Mouse (Mus musculus) testis, adult 2 months (tissue): Measurements from ENCODE around the gene Aoah. TPM values are rescaled to one million over a fixed set of nuclear protein-coding genes. Genes with fewer than 3 reads are reported as not detected.

Experiments used
- H3K27ac ChIP-seq: fragments of 200-500 bp; 2 replicates; pipeline ENCODE4 v1.5.1; 2012; ENCODE audit warnings: low read depth, low read length; ENCODE audit not compliant: control insufficient read depth, insufficient read depth
- H3K27me3 ChIP-seq: fragments of 200-500 bp; 2 replicates; pipeline ENCODE4 v1.6.1; 2012; ENCODE audit warnings: mild to moderate bottlenecking, low read length, moderate library complexity; ENCODE audit not compliant: control insufficient read depth, insufficient read depth
- H3K36me3 ChIP-seq: fragments of 200-500 bp; 2 replicates; pipeline ENCODE4 v1.6.1; 2012; ENCODE audit warnings: mild to moderate bottlenecking, low read length; ENCODE audit not compliant: control insufficient read depth, insufficient read depth
- H3K4me1 ChIP-seq: fragments of 200-500 bp; 2 replicates; pipeline ENCODE4 v1.6.1; 2012; ENCODE audit warnings: low read length; ENCODE audit not compliant: control insufficient read depth, insufficient read depth
- H3K4me3 ChIP-seq: fragments of 200-500 bp; 2 replicates; pipeline ENCODE4 v1.5.1; 2012; ENCODE audit warnings: low read depth, mild to moderate bottlenecking, low read length, moderate library complexity, mixed read lengths; ENCODE audit not compliant: control insufficient read depth
- CTCF ChIP-seq: fragments of 200-500 bp; IDR thresholded peaks from 2 replicates; pipeline ENCODE4 v1.5.1; 2012; ENCODE audit warnings: low read depth, mild to moderate bottlenecking, inconsistent platforms, low read length, moderate library complexity; ENCODE audit not compliant: control insufficient read depth, insufficient read depth, insufficient replicate concordance
- POLR2A ChIP-seq: fragments of 200-500 bp; IDR thresholded peaks from 2 replicates; pipeline ENCODE4 v1.6.1; 2012; ENCODE audit warnings: low read depth, mild to moderate bottlenecking, inconsistent platforms, low read length, moderate library complexity; ENCODE audit not compliant: control insufficient read depth
- polyA plus RNA-seq: library from polyadenylated mRNA; depleted of rRNA; stranded (reverse); fragments of >200 nt; gene quantifications from 2 replicates; pipeline ENCODE4 v1.2.3, GENCODE M21; 2012

Gene Aoah
- polyA plus RNA-seq, 1 experiment, result 0.59 TPM

GRCm38 (mm10) chr13:20963086-20963485, 169.2 kb downstream of the Aoah start:
- Histone ChIP-seq H3K27ac (no peak overlapping the region), H3K27me3 (no peaks in the 10 kb centered on the region), H3K36me3 (no peaks in the 10 kb centered on the region), H3K4me3 (no peak overlapping the region), H3K4me1 (no peaks in the 10 kb centered on the region)
- no peak for TF ChIP-seq POLR2A
- TF ChIP-seq CTCF, result no peak

DNA sequence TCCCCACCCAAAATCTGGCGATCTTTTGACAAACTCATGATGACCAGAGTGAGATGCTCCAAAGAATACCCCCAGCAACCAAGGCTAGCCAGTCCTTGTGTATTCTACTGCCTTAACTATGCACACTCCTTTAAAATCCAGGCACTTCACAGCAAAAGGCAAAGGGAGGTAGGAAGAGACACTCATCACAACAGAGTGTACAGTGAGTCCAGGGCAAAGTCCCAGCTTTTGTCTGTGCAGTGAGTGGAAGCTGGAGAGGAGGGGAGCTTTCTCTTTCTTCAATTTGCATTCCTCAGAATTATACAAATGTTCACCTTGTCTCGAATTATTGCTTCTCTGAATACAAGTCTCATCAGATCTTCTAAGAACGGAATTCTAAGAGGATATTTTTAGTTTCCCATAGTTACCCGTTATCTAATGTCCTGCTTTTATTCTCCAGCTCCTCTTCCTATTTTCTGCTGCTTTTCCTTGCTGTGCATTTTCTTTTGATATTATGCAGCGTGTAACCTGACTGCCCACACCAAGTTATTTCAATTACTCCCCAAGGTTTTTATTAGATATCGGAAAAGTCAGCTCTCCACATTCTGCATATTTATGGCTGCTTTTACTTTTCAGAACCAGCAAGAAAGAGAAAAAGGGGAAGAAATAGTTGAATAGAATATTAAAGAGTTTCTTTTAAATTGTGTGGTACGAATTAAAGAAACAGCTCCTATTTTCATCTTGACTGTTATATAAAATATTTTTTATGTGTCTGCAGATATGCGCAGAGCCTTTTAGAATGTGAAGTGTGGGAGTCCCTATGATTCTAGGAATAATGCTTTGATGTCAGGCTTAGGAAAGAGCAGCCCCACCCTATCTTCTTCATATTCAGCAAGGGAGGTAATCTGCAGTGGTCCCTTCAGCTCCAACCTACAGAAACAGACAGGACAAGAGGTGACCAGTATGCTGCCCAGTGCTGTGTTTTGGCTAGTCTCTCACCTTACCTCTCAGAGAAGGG, 187.6 kb downstream of the Aoah start:
- TF ChIP-seq CTCF (no peak), POLR2A (no peak)
- H3K27ac ChIP-seq, result no peak overlapping the region
- H3K27me3 ChIP-seq, result no peaks in the 10 kb centered on the region
- no peak overlapping the region for H3K4me3 ChIP-seq
- no peaks in the 10 kb centered on the region for H3K36me3 ChIP-seq
- H3K4me1 ChIP-seq, result no peaks in the 10 kb centered on the region

DNA sequence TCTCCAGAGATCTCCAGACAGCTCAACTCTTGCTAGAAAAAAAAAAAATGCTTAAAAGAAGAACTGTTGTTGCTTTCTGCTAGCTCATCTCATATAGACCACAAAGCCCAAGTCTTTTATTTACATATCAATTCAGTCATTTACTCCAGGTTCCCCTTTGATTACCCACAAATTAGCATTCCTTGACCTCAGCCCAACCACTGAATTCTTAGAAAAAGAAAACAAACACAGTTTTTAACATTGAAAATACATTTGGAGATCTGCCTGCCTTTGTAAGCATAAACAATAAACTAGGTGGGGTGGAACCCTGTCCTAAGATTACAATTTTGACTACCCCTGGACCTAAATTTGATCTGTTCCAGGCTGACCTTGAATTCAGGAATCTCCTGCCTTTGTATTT, 191.6 kb downstream of the Aoah start:
- no peak overlapping the region for H3K27ac ChIP-seq
- H3K4me1 ChIP-seq, result no peaks in the 10 kb centered on the region
- TF ChIP-seq POLR2A (no peak), CTCF (no peak)
- no peaks in the 10 kb centered on the region for H3K36me3 ChIP-seq
- no peaks in the 10 kb centered on the region for H3K27me3 ChIP-seq
- no peak overlapping the region for H3K4me3 ChIP-seq

- no peaks in the 10 kb centered on the region for H3K36me3 ChIP-seq
- H3K4me3 ChIP-seq, result no peak overlapping the region
- TF ChIP-seq CTCF, result no peak
- TF ChIP-seq POLR2A, result no peak
- H3K27ac ChIP-seq, result no peak overlapping the region
- H3K27me3 ChIP-seq, result no peaks in the 10 kb centered on the region
- no peaks in the 10 kb centered on the region for H3K4me1 ChIP-seq
Observed at GRCm38 (mm10) chr13:20985961-20986360, 192.0 kb downstream of the Aoah start.

- TF ChIP-seq POLR2A (no peak), CTCF (no peak)
- no peaks in the 10 kb centered on the region for H3K4me1 ChIP-seq
Observed at GRCm38 (mm10) chr13:21005238-21005637, 211.3 kb downstream of the Aoah start.

GRCm38 (mm10) chr13:21005642-21006320, 211.9 kb downstream of the Aoah start:
- H3K36me3 ChIP-seq, result no peaks in the 10 kb centered on the region
- no peak overlapping the region for H3K4me3 ChIP-seq
- H3K27ac ChIP-seq, result no peak overlapping the region
- TF ChIP-seq CTCF, result no peak
- TF ChIP-seq POLR2A, result no peak
- H3K4me1 ChIP-seq, result no peaks in the 10 kb centered on the region
- H3K27me3 ChIP-seq, result no peaks in the 10 kb centered on the region

More at GRCm38 (mm10) chr13:21005238-21005637, 211.3 kb downstream of the Aoah start:
- H3K27me3 ChIP-seq, result no peaks in the 10 kb centered on the region
- H3K4me3 ChIP-seq, result no peak overlapping the region
- H3K36me3 ChIP-seq, result no peaks in the 10 kb centered on the region
- H3K27ac ChIP-seq, result no peak overlapping the region

DNA sequence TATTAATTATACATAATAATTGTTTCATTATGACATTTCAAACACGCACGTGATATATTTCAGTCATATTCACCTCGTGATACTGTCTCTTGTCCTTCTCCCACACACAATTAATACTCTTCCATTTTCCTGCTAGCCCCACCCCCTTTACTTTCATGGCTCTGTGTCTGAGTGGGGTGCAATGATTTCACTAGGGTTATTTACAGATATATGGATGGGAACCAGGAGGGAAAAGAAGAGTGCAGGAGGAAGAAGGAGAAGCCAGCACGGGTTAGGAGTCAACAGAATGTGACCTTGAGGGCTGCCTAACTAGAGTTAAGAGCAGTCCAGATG, 212.4 kb downstream of the Aoah start:
- Histone ChIP-seq H3K4me3 (no peak overlapping the region), H3K36me3 (no peaks in the 10 kb centered on the region), H3K4me1 (no peaks in the 10 kb centered on the region), H3K27ac (no peak overlapping the region), H3K27me3 (no peaks in the 10 kb centered on the region)
- TF ChIP-seq POLR2A, result no peak
- TF ChIP-seq CTCF, result no peak
